Mouse (Mus musculus) layer of hippocampus, adult 11-12 months (tissue): ENCODE data around the gene Kcnk1.
A peak's percentile ranks its signal among the peaks of the same experiment; 100 is the strongest.

Source experiments
- DNase-seq: peaks from one replicate; pipeline ENCODE4 v3.0.0; 2022; ENCODE audit warnings: low spot score

Kcnk1 gene

GRCm38 (mm10) chr8:125995101-125995986, at the start of gene Kcnk1:
Kcnk1 (plus strand) TSS chr8:125995170.
- DNase-seq = peak; percentile 68

- no peak for DNase-seq
Measured at GRCm38 (mm10) chr8:125948696-125949308, 46.2 kb upstream of the Kcnk1 start.

GRCm38 (mm10) chr8:125950007-125950940, 44.7 kb upstream of the Kcnk1 start:
- peak; percentile 86 for DNase-seq

- DNase-seq = no peak
Measured at GRCm38 (mm10) chr8:125955671-125956070, 39.3 kb upstream of the Kcnk1 start.

- no peak for DNase-seq
Measured at GRCm38 (mm10) chr8:125956796-125957195, 38.2 kb upstream of the Kcnk1 start.

- no peak for DNase-seq
Measured at GRCm38 (mm10) chr8:125957226-125957993, 37.6 kb upstream of the Kcnk1 start.

- no peak for DNase-seq
Measured at GRCm38 (mm10) chr8:125957994-125958368, 37.0 kb upstream of the Kcnk1 start.

GRCm38 (mm10) chr8:125959363-125959771, 35.6 kb upstream of the Kcnk1 start:
- peak; percentile 80 for DNase-seq

GRCm38 (mm10) chr8:125960037-125960436, 34.9 kb upstream of the Kcnk1 start:
- DNase-seq = no peak

GRCm38 (mm10) chr8:125961790-125962189, 33.2 kb upstream of the Kcnk1 start:
- no peak for DNase-seq

GRCm38 (mm10) chr8:125963807-125964211, 31.2 kb upstream of the Kcnk1 start:
- DNase-seq = no peak

GRCm38 (mm10) chr8:125971336-125971735, 23.6 kb upstream of the Kcnk1 start:
- peak; percentile 47 for DNase-seq

GRCm38 (mm10) chr8:125975981-125976380, 19.0 kb upstream of the Kcnk1 start:
- DNase-seq = no peak

GRCm38 (mm10) chr8:125980826-125981225, 14.1 kb upstream of the Kcnk1 start:
- DNase-seq = no peak

- no peak for DNase-seq
Measured at GRCm38 (mm10) chr8:125983515-125983914, 11.5 kb upstream of the Kcnk1 start.

GRCm38 (mm10) chr8:125984140-125984539, 10.8 kb upstream of the Kcnk1 start:
- no peak for DNase-seq

- DNase-seq = no peak
Measured at GRCm38 (mm10) chr8:125985364-125985763, 9.6 kb upstream of the Kcnk1 start.

- no peak for DNase-seq
Measured at GRCm38 (mm10) chr8:125986999-125987589, 7.9 kb upstream of the Kcnk1 start.

GRCm38 (mm10) chr8:125987996-125988395, 7.0 kb upstream of the Kcnk1 start:
- DNase-seq = no peak

- no peak for DNase-seq
Measured at GRCm38 (mm10) chr8:125993636-125994035, 1.3 kb upstream of the Kcnk1 start.
